Mouse (Mus musculus) heart, adult 11 months (tissue): Measurements from ENCODE around the gene Synpo2.

ENCODE experiments used
- DNase-seq: peaks from one replicate; pipeline ENCODE4 v3.0.0; 2022

The Synpo2 gene

DNA sequence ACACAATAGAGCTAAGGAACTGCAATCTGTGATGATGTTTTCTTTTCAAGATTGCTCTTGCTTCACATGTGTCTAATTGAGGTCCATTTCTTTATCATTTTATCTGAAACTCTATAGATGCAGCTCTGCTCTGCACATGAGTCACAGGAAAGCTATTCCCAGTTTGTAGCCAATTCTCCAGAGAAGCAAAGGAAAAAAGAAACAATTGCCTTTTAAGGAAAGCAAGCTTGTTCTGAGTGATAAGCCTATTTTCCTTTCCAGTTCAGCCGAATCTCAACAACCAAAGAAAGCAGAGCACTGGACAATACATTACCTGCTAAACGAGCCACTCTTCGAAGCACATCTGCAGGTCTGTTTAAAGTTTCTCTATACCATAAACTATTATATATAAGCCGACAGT is 31.3 kb downstream of the Synpo2 start:
- DNase-seq = peak; percentile 65

DNA sequence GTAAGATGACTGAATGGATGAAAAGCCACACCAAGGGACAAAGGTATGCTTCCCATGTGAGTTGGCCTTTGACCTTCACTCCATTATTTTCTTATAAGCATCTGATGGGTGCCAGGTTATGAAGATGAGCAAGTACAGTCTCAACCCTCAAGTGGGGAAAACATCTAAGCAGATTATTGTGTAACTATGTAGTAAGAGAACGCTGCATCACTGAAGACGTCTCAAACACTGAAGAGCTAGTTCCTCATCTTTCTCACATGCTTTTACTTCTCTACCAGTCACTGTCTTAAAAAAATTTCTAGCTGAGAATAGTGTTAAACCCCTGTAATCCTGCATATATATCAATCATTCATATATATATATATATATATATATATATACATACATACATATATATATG is 34.2 kb downstream of the Synpo2 start:
- DNase-seq = no peak

DNA sequence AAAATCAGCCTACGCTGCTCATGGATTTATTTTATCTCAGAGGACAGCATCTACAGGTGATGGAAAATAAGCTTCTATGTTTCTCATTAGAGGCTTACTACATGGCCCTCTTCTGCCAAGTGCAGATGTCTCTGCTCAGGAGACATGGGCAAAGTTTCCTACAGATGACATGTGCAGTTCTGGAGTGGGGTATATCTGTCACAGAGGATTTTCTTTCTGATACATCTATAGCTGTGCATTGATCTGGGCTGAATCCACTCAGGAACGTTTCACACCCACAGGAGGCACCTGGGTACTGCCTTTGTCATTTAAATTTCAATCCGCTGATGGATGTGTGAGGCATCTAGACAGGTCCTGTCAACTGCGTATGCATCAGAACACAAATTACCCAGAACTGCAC is 42.2 kb downstream of the Synpo2 start:
- DNase-seq = peak; percentile 56

DNA sequence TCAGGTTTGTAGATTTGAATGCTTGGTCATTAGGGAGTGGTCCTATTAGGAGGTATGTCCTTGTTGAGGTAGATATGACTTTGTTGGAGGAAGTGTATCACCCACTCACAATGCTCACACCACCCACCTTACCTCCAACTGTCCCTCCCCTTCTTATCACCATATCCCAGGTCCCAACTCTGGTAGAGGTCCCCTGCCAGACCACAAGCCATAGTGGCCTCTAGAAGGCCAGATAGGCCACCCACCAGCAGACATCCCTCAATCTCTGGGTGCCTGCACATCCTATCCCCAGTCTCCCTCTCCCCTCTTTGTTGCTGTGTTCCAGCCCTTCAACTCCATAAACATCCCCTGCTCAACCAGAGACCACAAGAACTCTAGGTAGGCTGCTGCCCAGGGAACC is 44.3 kb downstream of the Synpo2 start:
- peak; percentile 49 for DNase-seq

DNA sequence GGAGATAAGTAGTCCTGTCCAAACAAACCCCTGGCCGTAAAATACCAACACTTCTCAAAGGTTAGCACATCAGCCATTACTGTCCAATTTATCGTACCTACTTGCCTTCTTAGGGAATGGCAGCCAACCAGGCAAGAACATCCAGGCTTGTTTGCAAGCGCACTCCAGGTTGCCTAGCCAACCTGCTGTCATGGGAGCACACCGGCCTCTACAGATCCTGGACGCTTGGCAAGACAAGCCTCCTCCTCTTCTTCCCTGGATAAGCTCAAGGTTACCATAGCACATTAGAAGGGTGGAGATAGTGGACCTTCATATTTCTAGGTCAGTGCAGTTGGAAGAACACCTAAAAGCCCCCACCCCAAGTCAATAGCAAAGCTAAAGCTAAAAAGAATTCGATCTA is 45.6 kb downstream of the Synpo2 start:
- DNase-seq = peak; percentile 97

DNA sequence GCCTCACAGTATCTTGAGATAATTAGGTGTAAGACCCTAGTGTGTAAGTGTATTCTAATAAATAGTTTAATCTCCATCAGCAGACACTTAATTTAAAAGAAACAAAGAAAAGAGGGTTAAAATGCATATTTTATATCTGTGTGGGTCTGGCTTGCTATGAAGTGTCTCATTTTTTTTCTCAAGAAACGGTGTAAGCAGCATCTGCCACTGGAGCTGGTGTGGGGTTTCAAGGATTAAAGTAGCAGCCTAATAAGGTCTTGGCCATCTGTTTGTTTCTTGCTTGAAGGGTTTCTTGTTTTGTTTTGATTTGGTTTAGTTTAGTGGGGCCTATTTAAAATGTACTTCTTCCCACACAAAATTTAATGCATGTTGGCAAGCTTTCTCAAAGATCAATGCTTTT is 46.1 kb downstream of the Synpo2 start:
- peak; percentile 11 for DNase-seq

DNA sequence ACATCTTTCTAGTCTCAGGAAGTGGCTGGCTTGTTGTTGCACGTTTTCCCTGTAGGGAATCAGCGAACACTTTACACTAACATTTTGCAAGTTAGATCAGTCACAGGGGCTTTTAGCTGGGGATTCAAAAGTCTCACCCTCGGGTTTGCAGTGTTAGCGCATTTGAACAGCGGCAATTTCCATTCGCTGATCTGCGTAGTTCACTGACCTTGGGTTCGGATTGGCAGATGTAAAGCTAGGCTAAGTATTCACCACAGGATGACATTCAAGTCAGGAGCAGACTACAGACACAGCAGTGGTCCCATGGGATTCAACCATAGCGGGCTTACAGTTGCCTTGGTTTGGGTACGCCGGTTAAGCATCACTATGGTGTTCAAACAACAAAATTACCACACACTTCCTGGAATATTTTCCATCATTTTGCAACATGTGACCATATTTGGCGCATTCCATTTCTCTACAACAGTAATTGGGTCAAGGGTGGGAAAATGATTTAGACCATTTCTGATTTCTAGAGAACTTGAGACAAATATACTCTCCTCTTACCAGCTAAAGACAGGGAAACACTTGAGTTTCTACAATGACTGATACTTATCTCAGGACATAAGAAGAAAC is 47.2 kb downstream of the Synpo2 start:
- peak; percentile 83 for DNase-seq

DNA sequence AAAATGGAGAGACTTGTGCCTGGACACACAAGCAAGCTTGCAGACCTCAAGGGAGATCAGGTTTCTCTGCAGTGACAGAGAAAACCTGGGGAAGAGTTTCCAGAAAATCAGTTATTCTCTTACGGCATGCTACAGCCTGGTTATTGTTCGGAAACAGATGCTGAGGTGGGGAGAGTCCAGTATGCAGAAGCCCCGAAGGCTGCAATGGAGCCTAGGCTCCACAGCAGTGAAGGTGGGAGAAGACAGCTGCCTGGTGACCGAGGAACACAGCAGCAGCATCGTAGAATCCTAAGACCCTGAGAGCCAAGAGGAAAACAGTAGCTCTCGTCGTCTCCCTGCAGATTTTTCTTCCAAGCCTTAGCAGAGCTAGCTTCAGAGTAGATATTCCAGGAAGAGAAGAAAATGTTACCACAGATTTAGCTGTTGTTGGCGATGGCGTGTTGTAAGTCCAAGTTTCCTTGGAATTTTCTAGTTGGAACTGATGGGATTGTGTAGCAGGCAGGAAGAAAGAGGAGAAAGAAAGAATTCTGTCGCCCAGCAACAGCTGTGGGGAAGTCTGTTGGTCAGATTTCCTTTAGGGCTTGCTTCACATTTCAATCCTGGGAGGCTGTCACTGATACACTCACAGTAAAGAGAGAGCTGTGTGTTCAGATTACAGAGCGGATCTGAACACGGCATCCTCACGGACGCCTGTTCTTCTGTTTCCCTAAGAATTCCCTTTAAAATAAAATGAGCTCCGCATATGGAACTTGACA is 48.4 kb downstream of the Synpo2 start:
- peak; percentile 70 for DNase-seq

DNA sequence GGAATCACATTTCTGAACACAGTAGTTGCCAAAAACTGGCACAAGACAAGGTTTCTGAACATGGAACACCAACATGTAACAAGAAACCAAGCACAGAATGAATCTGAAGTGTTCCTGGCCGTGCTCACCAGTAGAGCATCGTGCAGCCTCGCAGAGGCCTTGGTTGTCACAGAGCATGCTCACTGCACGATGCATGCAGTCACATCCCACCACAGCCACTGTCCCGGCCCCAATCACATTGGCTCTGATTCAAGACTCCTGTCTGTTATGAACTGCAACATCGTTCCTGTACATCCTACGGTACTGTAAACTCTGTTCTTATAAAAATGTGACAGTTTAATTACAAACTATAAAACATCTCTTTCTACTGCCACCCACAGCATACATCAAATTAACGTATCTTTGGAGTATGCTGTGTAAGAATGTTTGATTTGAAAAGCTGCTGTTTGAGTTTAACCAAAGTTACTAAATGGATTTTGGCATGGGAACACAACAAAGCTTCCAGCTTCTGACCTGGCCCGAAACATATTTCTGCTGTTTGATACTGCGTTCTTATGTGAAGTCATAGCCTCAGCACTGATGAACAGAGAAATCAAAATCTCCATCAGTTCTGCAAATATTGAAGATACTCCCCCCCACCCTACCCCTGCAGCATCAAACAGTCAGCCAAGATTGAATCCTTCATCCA is 50.6 kb downstream of the Synpo2 start:
- DNase-seq = peak; percentile 84

DNA sequence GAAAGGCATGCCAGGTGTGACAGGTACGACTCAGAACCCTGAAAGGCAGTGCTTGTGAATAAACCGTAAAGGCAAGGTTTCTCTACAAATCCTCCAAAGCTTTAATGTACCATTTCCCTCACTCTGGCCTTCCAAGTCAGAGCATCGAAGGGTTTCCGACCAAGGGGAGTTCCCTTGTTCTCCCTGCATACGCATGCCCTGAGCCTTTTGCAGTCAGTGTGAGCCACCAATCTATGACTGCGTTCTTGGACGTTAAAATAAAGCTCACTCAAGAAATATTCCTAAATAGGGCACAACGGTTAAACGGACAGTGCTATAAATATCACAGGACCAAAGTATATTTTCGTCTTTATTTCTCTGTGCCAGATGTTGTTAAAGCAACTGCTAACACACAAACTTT is 51.7 kb downstream of the Synpo2 start:
- peak; percentile 22 for DNase-seq

DNA sequence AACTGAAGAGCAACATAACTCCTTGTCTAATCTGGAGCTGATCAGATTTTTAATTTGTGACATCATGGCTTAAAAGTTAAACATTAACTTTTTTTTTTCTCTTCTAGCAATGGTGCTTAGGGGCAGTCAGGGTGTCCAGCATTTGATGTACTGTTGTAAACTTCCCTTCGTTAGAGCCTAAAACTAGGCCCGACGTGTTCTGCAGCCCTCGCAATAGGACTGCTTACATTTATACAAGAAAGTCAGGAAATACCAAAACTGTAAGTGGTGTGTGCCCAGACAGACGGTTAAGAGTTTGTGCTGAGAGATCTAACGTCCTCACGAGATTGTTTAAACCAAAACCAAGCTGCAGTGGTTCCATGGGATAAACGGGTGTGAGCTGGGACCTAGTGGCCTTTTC is 56.4 kb downstream of the Synpo2 start:
- DNase-seq = peak; percentile 66

DNA sequence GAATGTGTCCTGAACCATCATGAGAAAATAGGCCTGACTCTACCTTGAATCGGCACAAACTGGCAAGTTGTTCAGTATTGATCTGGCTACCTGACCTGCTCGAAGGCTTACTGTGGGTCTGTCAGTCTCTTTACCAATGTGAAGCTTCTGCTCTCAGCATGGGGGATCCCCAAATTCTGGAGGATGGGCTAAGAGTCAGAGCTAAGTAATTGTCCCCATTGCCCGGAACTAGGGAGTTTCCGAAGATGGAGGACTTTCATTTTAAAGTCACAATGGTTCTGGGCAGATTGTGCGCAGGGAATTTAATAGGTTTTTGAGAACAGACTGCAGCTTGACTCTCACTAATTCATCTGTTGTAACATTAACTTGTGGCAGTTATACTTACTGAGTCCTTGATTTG is 56.9 kb downstream of the Synpo2 start:
- DNase-seq = peak; percentile 66

DNA sequence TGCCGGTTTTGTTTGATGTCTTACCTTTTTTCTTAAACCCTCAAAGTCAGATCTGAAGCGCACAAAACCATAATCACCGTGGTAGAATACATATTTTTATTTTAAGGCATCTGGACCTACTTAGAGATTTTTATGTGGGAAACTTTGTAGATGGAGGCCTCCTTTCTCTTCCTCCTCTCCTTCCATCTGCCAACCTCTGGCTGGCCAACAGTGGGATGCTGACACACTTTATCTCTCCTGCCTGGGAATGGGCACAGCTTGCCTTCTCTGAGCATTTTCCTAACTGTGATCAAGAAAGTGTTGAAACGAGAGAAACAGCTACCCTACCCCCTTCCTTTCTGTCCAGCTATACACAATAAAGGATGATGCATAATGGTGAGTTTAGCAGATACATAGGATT is 57.5 kb downstream of the Synpo2 start:
- peak; percentile 19 for DNase-seq

DNA sequence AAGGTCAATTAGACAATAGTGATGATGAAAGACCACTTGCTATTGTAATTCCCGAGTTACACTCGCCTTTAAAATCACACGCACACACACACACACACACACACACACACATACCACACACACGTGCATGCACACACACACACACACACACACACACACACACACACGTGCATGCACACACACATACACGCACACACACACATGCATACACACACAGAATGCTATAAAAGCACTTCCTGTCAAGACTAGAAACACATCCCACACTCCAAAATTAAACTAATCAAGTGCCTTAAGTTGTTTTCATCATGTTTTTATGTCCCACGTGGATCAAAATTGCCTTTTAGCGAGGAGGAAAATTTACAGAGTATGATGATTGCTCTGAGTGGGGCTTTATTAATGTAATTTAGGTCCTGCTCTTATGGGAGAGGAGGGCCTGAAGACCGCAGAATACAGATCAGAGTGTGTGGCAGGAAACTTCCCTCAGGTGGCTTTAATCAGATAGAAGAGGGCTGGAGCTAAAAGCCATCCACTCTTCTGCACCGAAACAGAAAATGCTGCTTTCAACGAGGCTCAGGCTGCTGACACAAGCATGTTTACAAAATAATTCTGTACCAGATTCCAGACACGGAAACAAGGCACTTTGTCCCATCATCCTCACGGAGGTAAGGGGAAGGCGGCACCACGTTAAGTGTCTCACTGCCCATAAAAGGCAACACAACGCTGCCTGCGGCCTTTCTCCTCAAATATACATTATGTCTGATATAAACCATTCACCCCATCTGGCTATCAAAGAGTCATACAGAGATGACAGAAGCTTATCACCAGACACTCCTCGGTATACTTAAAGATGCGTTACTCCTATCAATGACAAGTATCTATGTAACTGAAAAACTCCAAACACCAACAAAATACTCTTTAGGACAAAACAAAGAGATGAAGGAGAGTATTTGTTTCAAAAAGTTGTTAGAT is 59.3 kb downstream of the Synpo2 start:
- peak; percentile 48 for DNase-seq

DNA sequence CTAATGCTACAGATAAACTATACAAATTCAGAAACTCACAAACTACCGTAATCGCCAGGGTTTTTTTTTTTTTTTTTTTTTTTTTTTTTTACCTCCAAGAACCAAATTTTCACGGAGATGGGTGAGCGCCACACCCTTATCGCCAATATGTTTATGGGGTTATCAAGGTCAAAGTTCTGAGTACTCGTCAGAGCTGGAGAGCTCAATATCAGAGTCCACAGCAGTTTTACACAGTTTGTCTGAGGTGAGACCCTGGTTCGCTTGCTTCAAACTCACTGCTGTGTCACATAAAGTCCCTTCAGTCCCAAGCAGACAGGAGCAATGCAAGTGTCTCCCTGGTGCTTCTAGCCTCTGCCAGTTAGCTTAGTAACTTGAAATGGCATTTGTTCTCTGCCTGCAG is 60.8 kb downstream of the Synpo2 start:
- DNase-seq = no peak

DNA sequence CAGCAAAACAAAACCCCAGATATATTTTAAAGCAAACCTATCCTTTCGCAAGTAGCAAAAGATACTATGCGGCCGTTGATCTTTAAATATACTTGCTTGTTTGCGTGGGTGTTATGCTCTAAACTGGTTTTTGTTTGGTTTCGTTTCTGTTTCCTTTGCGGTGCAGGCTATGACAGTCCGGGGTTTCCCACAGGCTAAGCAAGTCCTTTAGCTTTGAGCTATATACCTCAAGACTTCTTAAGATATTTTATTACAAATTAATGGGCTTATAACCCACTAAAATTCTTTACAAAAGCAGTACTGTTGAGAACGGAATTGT is 61.6 kb downstream of the Synpo2 start:
- DNase-seq = no peak

DNA sequence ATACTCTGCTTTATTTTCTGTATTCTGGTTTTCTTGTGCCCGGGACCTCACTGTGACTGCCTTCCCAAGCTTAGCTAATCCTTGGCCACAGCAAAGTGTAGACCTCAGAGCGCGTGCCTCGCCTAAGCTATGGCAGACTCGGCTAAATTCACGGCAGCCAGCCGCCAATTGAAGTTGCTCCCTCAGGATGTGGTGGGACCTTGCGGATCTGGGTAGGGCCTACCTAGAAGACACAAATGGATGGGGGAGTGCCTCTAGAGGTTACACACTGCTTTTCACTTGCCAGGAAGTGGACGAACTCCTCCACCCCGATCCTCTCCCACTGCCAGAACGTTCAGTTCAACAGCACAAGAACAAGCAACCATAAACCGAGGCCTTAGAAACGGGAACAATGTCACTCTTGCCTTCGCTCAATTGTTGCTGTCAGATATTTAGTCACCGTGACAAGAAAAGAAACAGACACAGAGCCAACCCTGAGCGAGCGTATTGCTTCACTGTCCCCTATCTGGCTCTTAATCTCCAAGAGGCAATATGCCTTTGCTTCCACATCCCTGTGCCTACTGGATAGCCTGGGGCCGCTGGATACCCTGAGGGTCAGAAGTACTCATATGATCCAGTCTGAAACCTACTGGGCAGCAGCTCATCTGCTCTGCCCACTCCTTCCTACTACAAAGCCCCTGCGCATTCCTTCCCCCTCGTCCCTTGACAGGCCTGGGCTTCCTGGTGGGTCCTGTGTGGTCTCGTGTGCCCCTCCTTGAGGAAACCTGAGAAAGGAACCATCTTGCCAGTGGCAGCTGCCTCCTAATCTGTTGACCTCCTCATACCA is 62.2 kb downstream of the Synpo2 start:
- DNase-seq = peak; percentile 93

DNA sequence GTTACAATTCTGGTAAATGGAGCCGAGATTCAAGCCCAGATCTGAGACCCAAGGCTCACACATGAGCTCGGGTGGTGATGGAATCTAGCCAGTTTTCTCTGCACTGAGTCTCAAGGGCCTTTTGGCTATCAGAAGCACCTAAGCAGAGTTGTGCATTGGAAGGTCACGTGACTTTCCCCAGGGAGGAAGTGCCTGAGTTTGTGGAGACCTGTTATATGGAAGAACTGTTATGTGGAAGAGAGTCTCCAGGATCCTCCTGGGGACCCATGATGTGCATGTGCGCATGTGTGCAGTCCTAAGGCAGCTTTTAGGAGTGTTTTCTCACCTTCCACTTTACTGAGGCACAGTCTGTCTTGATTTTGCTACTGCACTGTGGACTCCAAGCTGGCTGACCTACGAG is 63.8 kb downstream of the Synpo2 start:
- DNase-seq = peak; percentile 87

DNA sequence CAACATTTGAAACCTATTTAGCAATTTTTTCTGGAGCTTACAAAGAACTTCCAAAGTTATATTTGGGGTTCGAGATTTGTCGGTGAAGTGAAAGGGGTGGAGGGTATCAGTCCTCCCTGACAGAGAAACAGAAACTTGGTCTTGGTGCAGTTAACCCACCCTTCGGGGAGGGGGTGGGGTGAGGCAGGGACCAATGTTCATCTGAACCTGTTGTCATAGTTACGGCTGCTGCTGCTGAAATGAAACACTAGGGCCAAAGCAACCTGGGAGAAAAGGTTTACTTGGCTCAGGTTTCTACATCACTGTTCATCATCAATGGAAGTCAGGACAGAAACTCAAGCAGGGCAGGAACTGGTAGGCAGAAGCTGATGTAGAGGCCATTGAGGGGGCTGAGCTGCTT is 66.6 kb downstream of the Synpo2 start:
- DNase-seq = no peak

DNA sequence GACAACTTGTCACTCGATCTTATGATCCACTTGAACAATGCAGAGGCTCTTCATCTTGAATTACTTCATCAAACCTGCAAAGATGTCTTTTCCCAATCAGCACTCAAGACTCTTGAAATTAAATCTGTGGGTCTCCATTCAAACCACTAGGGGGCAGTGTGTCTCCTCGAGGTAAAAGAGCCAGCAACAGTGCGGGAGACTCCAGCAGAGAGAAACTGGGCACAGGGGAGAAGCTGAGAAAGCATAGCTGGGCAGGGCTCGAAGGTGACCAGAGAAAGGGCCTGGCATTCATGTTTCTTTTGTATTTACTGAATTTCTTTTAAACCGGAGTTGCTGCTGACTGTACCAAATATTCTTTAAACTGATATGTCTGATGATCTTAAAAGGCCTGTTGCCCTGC is 67.1 kb downstream of the Synpo2 start:
- peak; percentile 91 for DNase-seq

DNA sequence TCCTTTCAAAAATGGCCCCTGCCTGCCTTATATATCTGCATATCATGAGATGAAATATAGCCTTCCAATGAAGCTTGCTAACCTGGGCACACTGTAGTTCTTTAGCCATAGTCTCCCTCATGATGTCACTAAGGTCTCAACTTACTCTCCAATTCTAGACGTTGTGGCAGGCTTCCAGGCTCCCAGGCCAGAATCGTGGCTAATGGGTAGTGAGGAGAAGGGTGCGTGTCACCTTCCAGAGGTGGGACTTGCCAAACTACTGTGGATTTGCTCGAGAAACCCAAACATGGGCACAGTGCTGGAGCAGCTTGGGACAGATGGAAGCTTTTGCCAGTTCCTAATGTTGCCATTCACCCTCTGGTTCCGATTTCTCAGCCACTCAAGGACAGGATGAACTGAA is 69.5 kb downstream of the Synpo2 start:
- peak; percentile 87 for DNase-seq

DNA sequence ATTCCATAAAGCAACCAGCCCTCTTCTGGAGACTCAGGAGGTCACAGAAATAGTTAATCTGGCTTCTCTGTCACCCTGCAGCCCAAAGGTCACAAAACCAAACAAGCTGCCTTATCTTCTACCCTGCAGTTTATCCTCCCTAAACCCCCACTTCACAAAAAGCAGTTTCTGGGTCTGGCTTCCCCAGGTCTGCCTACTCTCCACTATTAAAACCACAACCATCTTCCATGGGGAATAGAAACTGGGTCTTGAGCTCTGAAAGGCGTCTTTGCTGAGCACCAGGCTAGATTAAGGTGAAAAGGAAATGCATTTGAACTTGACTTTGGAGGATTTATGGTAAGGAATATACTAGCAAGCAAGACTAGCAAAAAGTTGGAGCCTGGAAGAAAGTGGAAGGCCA is 71.8 kb downstream of the Synpo2 start:
- peak; percentile 81 for DNase-seq
